Mouse (Mus musculus): Measurements from ENCODE around the gene Hist1h2ab.
A peak's percentile ranks its signal among the peaks of the same experiment; 100 is the strongest.

The Hist1h2ab gene

GRCm38 (mm10) chr13:23752742-23753172 lies 1.8 kb downstream of the Hist1h2ab start:
- DNase-seq (ENCODE audit: inconsistent age in 2 of 2, low spot score in 1 of 2), result no peak

GRCm38 (mm10) chr13:23753314-23754078 lies 2.6 kb downstream of the Hist1h2ab start:
- no peak for DNase-seq (ENCODE audit: inconsistent age in 2 of 2, low spot score in 1 of 2)

GRCm38 (mm10) chr13:23755000-23755399 lies 4.1 kb downstream of the Hist1h2ab start:
- DNase-seq (ENCODE audit: inconsistent age in 2 of 2, low spot score in 1 of 2), result no peak

- peak; percentile 87 to 96 for DNase-seq (ENCODE audit: inconsistent age in 2 of 2, low spot score in 1 of 2)
These were observed 5.9 kb downstream of the Hist1h2ab start, which contains the start of gene Hist1h4b for GRCm38 (mm10) chr13:23756790-23757189. Hist1h4b (plus strand) TSS chr13:23757013.

GRCm38 (mm10) chr13:23757211-23757773 lies 6.4 kb downstream of the Hist1h2ab start:
- DNase-seq (ENCODE audit: inconsistent age in 2 of 2, low spot score in 1 of 2), result no peak

- DNase-seq (ENCODE audit: inconsistent age in 2 of 2, low spot score in 1 of 2), result no peak
These were observed 7.0 kb downstream of the Hist1h2ab start for GRCm38 (mm10) chr13:23757921-23758320.

GRCm38 (mm10) chr13:23759251-23759771 lies 8.4 kb downstream of the Hist1h2ab start:
- no peak for DNase-seq (ENCODE audit: inconsistent age in 2 of 2, low spot score in 1 of 2)

GRCm38 (mm10) chr13:23759916-23760239 lies 9.0 kb downstream of the Hist1h2ab start:
- no peak for DNase-seq (ENCODE audit: inconsistent age in 2 of 2, low spot score in 1 of 2)

GRCm38 (mm10) chr13:23760240-23760971 lies 9.5 kb downstream of the Hist1h2ab start:
- no peak for DNase-seq (ENCODE audit: inconsistent age in 2 of 2, low spot score in 1 of 2)

GRCm38 (mm10) chr13:23760972-23761864 lies 10.3 kb downstream of the Hist1h2ab start, which contains the start of gene Hist1h4a:
Hist1h4a (minus strand) TSS chr13:23761230.
- DNase-seq (ENCODE audit: inconsistent age in 2 of 2, low spot score in 1 of 2), result peak; percentile 98 to 99

- peak; percentile 73 to 94 for DNase-seq (ENCODE audit: inconsistent age in 2 of 2, low spot score in 1 of 2)
These were observed 11.2 kb downstream of the Hist1h2ab start, which contains the start of gene Hist1h3a for GRCm38 (mm10) chr13:23761871-23762821. Hist1h3a (minus strand) TSS chr13:23762386.

- DNase-seq (ENCODE audit: inconsistent age in 2 of 2, low spot score in 1 of 2), result no peak
These were observed 12.3 kb downstream of the Hist1h2ab start for GRCm38 (mm10) chr13:23763242-23763585.

- DNase-seq (ENCODE audit: inconsistent age in 2 of 2, low spot score in 1 of 2), result peak; percentile 86 to 95
These were observed 12.8 kb downstream of the Hist1h2ab start, which contains the start of gene Hist1h1a for GRCm38 (mm10) chr13:23763586-23764323. Hist1h1a (plus strand) TSS chr13:23763666.

GRCm38 (mm10) chr13:23764324-23765171 lies 13.6 kb downstream of the Hist1h2ab start:
- DNase-seq (ENCODE audit: inconsistent age in 2 of 2, low spot score in 1 of 2), result no peak

- DNase-seq (ENCODE audit: inconsistent age in 2 of 2, low spot score in 1 of 2), result no peak
These were observed 14.2 kb downstream of the Hist1h2ab start for GRCm38 (mm10) chr13:23765172-23765513.

- DNase-seq (ENCODE audit: inconsistent age in 2 of 2, low spot score in 1 of 2), result peak in 1 of 2 experiments; percentile 80
These were observed 15.8 kb downstream of the Hist1h2ab start for GRCm38 (mm10) chr13:23766772-23767171.

GRCm38 (mm10) chr13:23768834-23769397 lies 18.0 kb downstream of the Hist1h2ab start:
- DNase-seq (ENCODE audit: inconsistent age in 2 of 2, low spot score in 1 of 2), result no peak
